Mouse (Mus musculus) brain, adult 10 weeks (tissue): ENCODE measurements around the gene Spef2. TPM values are rescaled to one million over a fixed set of nuclear protein-coding genes. Genes with fewer than 3 reads are reported as not detected.

Experiments
- polyA plus RNA-seq: library from polyadenylated mRNA; stranded (reverse); fragments of 350-450 nt; fragmentation: Illumina TruSeq; extraction: RNeasy Lipid Tissue Mini Kit (QIAGEN cat#74804); gene quantifications from one replicate; pipeline ENCODE4 v1.2.3, GENCODE M21; 2015; ENCODE audit warnings: low read depth, low replicate concordance

The Spef2 gene
- 0.82 TPM for polyA plus RNA-seq

DNA sequence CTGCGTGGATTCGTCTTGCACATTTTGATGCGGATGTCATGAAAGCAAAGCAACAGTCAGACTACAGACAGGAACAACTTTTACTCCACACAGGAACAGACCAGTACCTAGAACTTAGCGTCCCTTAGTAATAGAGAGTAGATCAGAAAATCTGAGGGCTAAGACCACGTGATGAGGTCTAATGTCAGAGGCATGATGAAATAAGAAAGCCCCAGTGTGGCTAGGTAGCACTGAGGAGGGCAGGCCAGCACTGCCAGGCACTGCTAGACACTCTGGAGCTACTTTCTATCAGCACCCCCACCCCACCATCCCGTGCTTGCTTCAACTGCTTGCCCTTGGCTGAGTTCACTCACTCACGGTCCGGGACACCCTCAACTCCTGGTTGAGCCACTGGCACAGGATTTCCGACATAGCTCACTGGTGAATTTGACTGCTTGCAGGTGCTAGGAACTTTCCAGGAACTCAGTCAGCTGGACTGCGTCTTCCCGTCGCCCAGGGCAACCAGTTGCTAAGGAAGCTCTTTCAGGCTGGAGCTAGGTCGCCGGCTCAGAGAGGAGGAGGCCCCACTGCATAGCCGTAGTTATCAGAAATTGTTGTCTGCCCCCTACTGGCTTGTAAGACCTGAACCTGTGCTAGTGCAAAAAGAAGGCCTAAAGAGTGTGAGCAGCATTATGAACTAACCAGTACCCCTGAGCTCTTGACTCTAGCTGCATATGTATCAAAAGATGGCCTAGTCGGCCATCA lies at the start of gene Spef2:
Spef2 (minus strand) TSS at position 510 of the 744 bp plus-strand sequence.

DNA sequence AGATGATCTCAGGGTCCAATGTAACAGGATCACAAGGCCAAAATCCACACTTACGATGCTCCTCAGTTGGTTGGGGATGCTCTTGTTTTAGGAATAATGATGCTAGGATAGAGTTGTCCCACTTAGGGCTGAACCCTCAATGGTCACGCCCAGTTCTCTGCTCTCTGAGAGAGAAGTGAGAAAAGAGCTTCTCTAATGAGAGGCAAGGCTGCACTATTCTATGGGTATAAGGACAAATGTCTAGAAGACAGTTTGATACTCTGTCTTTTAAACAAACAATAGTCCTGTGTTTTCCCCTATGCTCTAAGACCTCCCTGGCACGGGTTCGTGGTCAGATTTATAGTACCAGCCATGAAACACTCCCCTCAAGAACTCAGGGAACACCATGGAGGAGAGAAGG lies 218.6 kb downstream of the Spef2 start, which contains the start of gene Il7r:
Il7r (minus strand) TSS at position 101 of the 400 bp plus-strand sequence.

Other genes starting within 250 kb of the Spef2 start
- gene Il7r, start 218.7 kb downstream of the Spef2 start, polyA plus RNA-seq = 0.74 TPM